Mouse (Mus musculus) ovary, adult 18-20 months (tissue): Measurements from ENCODE around the gene Mthfr.

ENCODE experiments used
- DNase-seq: peaks from one replicate; pipeline ENCODE4 v3.0.0; 2022; ENCODE audit warnings: low spot score, mixed read lengths

The Mthfr gene

GRCm38 (mm10) chr4:148065702-148066400 is 27.0 kb downstream of the Mthfr start:
- no peak for DNase-seq

DNA sequence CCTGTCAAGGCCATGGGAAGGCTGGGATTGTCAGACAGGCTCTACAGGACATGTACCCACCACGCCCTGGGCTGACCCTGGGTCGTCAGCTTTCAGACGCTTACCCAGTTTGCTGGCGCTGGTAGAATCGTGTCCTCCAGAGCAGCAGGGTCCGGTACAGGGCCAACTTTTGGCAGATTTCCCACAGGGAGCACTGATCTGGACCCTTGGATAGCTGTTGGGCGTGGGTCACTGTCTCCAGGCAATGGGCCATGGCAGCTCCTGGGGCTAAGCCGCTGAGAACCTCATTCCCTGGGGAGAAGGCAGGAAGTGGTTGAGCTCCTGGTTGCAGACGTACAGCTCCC is 27.5 kb downstream of the Mthfr start:
- peak; percentile 32 for DNase-seq

DNA sequence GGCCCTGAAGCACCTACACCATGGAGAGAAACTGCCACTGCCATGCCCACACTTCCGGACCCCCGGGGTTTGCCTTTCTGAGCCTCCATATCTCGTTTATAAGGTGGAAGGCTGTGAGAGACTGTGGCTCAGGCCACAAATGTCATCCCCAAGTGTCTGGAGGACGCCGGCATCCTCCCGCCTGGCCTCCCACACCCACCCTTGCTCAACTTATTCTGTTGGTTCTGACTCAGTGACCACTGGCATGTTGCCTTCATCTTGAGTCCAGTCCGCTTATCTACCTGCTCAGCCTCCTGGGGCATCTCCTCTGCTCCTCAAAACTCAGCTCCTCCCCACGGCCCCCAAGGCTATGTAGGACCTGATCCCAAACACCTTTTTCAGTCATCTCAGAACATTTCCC is 28.5 kb downstream of the Mthfr start:
- DNase-seq, result no peak

DNA sequence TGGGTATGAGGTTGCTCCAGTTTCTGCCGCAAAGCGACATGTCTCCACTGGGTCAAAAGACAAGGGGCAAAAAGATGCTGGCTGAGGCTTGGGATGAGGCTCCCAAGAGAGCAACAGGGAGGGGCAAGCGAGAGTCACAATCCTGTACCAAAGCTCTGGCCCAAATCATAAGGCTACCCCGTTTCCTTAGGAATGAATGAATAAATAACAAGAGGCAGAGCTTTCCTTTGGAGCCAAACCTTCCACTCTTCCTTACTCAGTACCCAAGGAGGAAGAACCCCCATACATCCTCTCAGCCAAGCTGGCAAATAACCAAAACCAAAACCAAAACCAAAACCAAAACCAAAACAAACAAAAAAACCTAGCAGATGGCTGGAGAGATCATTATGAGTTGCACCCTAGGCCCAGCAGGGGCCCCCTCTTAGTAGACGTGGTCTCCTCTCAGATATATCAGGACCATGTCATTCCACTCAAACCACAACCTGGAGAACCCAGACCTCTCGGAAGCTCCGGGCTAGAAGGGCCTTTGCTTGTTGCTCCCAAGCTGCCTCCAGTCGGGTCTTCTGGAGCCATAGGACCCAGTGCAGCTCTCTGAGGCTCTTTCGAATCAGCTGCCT is 30.8 kb downstream of the Mthfr start:
- no peak for DNase-seq

- no peak for DNase-seq
Observed at GRCm38 (mm10) chr4:148071508-148071907, 32.6 kb downstream of the Mthfr start.

DNA sequence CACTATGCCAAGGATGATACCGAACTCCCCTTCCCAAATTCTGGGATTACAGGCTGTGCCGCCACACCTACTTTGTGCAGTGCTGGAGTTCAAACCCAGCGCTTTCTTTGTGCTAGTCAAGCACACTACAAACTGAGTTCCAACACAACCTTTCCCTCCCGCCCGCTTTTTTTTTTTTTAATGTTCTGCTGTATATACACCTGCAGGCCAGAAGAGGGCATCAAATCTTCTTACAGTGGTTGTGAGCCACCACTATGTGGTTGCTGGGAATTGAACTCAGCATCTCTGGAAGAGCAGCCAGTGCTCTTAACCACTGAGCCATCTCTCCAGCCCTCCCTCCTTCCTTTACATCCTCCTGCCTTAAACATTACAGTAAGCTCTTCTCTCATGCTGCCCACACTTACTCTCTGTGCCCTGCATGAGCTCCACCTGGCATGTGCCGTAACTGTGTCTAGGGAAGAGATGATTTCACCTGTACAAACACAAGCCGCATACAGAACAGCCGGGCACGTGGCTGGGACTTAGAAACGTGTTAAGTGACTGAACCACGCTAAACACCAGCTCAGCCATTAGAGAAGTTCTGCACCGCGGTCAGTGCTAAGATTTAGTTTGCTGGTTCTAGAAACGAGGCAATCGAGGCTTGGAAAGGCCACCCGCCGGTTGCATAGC is 35.8 kb downstream of the Mthfr start:
- DNase-seq, result no peak

DNA sequence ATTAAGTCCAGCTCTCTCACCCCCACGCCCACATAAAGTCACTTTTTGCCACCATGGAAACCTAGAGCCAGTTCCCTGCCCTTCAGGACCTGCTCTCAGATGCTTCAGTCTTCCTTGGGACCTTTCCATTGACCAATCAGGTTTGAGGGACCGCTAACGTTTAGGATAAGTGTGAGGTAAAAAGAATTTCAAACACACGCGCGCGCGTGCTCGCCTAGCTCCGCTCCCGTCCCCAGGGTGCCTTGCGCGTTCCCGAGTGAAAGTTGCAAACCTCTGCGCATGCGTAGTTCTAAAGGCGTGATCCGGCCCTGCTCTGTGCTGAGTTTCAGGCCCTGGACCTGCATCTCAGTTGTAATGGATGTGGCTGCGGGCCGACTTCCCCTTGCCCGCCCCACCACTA is 36.4 kb downstream of the Mthfr start:
- DNase-seq, result peak; percentile 57

DNA sequence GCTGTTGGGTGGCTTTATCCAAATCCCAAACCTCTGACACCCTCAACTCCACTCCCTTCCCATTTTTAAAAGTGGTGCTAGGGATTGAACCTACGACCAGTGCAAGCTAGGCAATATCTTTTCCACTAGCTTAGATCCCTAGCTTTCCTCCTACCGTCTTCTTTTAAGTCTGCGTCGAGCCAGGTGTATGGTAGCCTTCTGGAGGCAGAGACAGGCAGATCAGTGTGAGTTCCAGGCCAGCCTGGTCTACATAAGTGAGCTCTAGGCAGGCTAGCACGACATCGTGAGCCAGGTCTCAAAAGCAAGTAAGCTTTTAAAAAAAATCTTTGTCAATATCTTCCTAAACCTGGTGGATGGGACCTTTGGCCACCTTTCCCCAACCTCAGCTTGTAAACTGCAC is 37.0 kb downstream of the Mthfr start:
- DNase-seq, result no peak

GRCm38 (mm10) chr4:148079212-148079611 is 40.3 kb downstream of the Mthfr start:
- DNase-seq, result no peak

- DNase-seq, result no peak
Observed at GRCm38 (mm10) chr4:148079944-148080596, 41.2 kb downstream of the Mthfr start.

DNA sequence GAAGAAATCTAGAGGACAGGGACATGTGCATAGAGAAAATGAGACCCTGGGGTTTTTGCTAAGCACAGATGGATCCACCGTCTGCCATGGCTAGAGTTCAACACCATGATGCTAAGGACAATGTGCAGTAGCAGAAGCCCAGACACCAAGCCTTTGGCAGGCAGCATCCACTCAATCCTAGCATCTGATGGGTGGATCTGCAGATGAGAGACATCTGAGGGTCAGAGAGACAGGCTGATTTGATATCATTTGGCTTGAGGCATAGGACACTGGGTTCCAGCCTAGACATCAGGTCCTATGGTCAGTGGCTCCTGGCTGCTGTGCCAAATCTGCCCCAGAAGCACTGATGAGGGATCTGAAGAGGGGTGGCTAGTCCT is 41.7 kb downstream of the Mthfr start:
- no peak for DNase-seq

- no peak for DNase-seq
Observed at GRCm38 (mm10) chr4:148081201-148081600, 42.3 kb downstream of the Mthfr start.

DNA sequence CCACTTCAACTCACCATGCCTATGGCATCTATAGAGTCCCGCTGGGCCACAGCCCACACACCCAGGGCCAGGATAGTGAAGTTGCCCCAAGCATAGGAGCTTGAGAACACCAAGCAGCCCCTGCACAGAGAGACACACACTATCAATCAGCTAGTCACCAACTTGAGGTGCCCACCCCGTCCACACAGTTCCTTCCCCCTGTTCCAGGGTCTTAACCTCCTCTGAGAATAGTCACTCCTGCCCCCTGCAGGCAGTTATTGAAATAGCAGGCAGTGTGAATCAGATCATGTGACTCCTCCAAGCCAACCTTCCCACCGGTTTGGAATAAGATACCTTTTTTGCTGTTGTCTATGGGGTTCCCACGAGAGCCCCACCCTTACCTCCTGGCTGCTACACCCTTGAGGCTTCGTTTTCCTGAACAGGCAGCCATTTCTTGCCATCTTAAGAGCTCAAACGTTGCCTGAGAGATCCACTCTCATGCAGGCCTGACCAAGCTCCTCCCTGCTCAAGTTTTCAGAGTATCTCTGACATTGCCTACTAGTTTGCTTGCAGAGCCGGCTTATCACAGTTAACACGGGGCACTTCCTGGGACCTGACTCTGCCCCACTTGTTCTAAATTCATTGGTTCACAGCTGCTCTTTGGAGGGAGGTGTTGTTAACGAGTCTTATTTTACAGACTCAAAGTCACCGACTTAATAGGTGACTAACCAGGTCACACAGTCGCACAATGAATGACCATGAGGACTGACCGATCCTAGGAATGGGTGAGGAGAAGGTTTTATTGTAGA is 43.6 kb downstream of the Mthfr start:
- no peak for DNase-seq

DNA sequence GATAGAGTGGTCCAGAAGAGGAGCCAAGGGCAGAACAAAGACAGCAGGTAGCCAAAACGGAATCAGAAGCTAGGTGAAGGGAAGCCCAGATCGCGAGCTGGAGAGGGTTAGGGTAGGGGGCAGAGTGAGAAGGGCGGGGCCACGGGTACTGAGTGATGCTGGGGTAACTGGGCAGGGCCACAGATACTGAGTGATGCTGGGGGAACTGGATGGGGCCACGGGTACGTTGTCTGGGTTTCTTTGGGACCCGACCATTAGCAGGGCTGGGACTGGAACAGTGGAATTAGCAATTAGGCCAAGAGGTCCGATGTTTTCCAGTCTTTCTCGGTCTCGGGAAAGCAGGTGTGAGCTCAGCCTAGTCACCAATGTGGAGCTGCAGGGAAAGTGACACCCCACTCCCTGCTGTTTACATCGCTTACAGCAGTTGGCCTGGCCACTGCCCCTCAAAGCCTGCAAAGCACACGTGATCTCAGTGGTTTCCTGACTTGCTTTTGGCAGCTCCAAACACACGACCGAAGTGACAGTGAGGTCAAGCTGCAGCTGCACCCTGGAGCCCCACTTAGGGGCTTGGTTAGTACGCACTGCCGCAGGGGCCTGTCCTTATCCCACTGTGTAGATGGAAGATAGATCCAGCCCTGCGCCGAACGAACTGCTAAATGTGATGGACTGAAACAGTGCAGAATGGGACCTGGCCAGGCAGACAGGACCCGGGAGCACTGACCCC is 44.5 kb downstream of the Mthfr start:
- no peak for DNase-seq

DNA sequence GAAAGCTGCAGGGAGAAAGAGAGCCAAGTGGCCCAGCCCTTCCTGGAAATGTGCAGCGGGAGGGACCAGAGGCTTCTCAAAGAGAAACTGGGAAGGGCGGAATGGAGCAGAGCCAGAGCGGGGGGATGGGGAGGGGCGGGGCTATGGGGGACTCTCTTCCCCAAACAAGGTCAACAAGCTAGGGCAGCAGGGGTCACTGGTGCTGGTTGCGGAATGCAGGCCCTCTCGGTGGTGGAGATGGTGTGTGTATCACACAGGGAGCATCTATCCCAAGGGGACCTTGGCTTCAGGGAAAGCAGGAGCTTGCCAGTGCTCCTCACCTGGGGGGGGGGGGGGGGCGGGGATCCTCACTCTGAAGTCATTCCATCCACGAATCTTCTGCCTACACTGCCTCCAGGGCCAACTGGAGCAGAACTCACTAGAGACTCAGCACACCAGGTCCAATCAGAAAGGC is 45.4 kb downstream of the Mthfr start:
- no peak for DNase-seq

DNA sequence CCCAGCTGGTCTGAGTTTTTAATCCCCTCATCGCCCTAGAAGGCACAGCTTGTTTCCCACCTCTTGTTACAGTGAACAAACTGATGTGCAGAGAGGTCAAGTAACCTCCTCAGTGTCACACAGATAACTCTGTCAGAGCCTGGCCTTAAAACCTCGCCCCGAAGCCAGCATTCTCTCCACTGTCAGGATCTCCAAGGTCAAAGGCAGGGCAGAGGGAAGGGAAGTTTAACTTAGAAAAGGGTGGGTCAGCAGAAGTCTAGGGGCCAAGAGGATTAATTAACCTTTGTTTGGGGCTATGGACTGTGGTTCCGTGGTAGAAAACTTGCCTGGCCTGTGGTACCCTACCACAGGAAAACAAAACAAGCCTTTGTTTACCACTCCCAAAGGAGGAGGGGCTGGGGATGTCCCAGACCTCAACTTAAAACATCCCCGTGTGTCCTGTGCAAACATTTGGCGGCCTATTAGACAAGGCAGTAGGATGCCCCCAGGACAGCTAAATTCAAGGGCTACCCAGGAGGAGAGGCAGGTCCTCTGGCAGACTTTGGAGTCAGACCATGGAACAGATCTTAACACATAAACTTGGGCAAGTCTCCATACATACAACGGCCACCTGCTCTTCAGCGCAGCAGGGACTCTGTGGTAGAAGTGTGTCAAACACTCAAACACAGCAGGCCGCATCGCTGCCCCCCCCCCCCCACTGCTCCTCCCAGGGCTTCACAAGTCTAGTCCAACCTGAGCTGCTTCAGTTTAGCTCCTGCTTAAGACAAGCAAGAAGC is 46.4 kb downstream of the Mthfr start:
- no peak for DNase-seq

DNA sequence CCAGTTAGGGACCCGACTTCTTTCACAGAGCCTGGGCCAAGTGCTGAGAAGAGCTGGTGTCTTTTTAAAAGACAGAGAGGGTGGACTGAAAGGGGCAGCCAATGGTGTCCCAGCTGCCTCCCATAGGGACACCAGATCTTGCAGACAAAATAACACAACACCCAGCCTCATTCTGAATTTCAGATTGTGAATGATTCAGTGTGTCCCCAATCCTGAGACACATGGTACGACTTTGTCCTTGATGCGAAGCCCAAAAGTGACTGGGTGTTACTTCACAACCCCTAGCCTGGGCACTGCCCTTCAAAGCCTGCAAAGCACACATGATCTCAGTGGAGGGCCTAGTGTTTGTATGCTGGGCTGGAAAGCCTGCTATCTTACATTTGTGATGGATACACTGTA is 47.0 kb downstream of the Mthfr start:
- DNase-seq, result no peak

DNA sequence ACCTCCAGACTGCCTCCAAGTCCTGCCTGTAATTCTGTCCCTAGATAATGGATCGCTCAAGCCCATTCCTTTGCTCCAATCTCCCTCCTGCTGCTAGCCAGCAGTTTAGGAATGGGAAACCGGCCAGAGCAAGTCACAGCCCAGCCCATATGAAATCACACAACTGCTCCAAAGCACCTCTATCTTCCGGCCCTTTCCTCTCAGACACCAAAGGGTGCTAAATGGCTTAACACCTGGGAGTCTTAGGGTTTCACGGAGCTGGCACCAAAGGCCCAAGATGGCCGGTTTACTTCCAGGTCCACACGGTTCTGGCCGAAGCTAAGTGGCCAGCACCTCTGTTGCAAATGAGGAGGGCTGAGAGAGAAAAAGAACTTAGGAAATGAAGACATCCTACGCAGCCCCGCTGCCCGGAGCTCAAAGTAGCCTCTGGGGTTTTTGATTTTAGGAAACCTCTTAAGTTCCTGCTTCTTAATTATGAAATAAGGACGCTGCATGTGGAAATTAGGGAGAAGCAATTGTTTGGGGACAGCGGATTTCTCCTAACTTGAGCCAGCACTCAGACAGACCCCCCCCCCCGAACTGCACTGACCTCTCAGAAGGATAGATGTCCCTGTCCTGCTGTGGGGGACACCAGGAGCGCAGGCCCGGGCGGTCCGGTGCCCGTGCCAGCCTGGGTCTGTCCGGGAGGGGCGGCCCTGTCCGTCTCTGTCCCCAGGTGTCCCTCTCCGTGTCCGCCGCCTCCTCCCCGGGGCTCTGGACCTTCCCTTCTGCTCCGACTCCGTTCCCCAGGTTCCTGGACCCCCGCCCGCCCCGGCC is 48.4 kb downstream of the Mthfr start:
- DNase-seq, result no peak

GRCm38 (mm10) chr4:148087907-148088527 is 49.1 kb downstream of the Mthfr start, which contains the start of gene Agtrap:
Agtrap (minus strand) TSS chr4:148088031.
- peak; percentile 91 for DNase-seq
